Mouse (Mus musculus): ENCODE results near the gene Pde4b.

- no peak for TF ChIP-seq CTCF (IDR thresholded peaks at IDR 0.05; ENCODE audit: low read depth, low read length)
- TF ChIP-seq POLR2AphosphoS5 (IDR thresholded peaks at IDR 0.05; ENCODE audit: insufficient replicate concordance, low read depth, low read length): no peak
- TF ChIP-seq GATA1 (IDR thresholded peaks at IDR 0.05; ENCODE audit: borderline replicate concordance, low read length): no peak
- TF ChIP-seq TAL1 (conservative IDR thresholded peaks at IDR 0.05; ENCODE audit: low read depth, low read length): no peak
- TF ChIP-seq GATA2 (IDR thresholded peaks at IDR 0.05; ENCODE audit: borderline replicate concordance, low read depth, low read length): no peak
Observed at GRCm38 (mm10) chr4:102573361-102573781, 486.0 kb downstream of the Pde4b start.
